14 mouse cellular contexts compared by ENCODE assay signal in the genomic region with DNA sequence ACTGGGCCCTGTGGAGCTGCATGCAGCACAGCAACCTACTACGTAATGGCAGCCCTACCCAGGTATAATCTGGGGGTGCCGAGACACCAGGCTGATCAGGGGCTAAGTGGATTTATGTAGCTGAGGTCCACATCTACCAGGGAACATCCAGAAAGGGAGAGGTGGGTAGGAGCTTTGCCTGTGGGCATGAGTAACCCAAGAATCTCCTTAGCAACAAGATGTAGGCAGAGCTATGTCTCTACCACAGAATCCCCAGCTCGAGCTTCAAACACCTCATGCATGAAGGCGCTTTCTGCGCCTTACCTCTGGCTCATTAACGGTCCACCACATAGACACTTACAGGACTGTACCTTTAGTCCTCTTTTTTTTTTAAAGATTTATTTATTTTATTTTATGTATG. TPM values are rescaled to one million over a fixed set of nuclear protein-coding genes. Genes with fewer than 3 reads are reported as not detected.
DNase-seq lines count a peak whose midpoint lies in the region; ATAC-seq and TF ChIP-seq lines count a peak whose summit lies in the region.
"Had no signal": no experiment of that assay in that cellular context is flagged by ENCODE, and none has a peak within 500 bp of the region (broad histone marks: within the 10 kb centered on the region; RNA-seq: fewer than 3 reads in every experiment).

No protein-coding gene starts in this region.

- H3K9ac ChIP-seq in forebrain, embryonic 12.5 days = no peak overlapping the region
- no peak overlapping the region for H3K9ac ChIP-seq in forebrain, embryonic 15.5 days (replicated peaks)
- H3K9ac ChIP-seq in kidney, embryonic 16.5 days (replicated peaks; ENCODE audit: low read length) = no peak overlapping the region; the same call in 1 of the 2 replicates
- peak overlapping the region; percentile 32 for H3K9ac ChIP-seq in embryonic facial prominence, embryonic 11.5 days (replicated peaks; ENCODE audit: low read length)
- no peak overlapping the region for H3K9ac ChIP-seq in limb, embryonic 14.5 days (ENCODE audit: low read depth, low read length, severe bottlenecking)
- H3K9ac ChIP-seq: liver, embryonic 13.5 days had no signal

- TF ChIP-seq POLR2A in limb, embryonic 14.5 days (IDR thresholded peaks at IDR 0.05; ENCODE audit: borderline replicate concordance, extremely low read depth, insufficient read depth, insufficient read length) = no peak

- H3K4me1 ChIP-seq in forebrain, embryonic 12.5 days = peaks cover 9% of the 10 kb centered on the region
- no peaks in the 10 kb centered on the region for H3K4me1 ChIP-seq in forebrain, embryonic 15.5 days
- H3K4me1 ChIP-seq in kidney, embryonic 16.5 days (ENCODE audit: insufficient read depth, low read length) = peaks cover 15% of the 10 kb centered on the region
- peaks cover 9% of the 10 kb centered on the region for H3K4me1 ChIP-seq in embryonic facial prominence, embryonic 11.5 days (ENCODE audit: control insufficient read depth, insufficient read depth, low read length)
- peaks cover 17% of the 10 kb centered on the region for H3K4me1 ChIP-seq in limb, embryonic 14.5 days (ENCODE audit: control insufficient read depth, insufficient read depth, low read length)

- 83% methylated on average over 6 of the region's 6 CpGs for WGBS in forebrain, embryonic 12.5 days
- WGBS in forebrain, embryonic 15.5 days = 89% methylated on average over 6 of the region's 6 CpGs
- WGBS in kidney, embryonic 16.5 days = 65% methylated on average over 6 of the region's 6 CpGs
- 82% methylated on average over 6 of the region's 6 CpGs for WGBS in embryonic facial prominence, embryonic 11.5 days
- 73% methylated on average over 6 of the region's 6 CpGs for WGBS in limb, embryonic 14.5 days

- no peaks in the 10 kb centered on the region for H3K9me3 ChIP-seq in forebrain, embryonic 12.5 days
- no peaks in the 10 kb centered on the region for H3K9me3 ChIP-seq in forebrain, embryonic 15.5 days
- H3K9me3 ChIP-seq in kidney, embryonic 16.5 days (ENCODE audit: low read length) = no peaks in the 10 kb centered on the region
- H3K9me3 ChIP-seq in embryonic facial prominence, embryonic 11.5 days (replicated peaks; ENCODE audit: control insufficient read depth, low read length) = no peaks in the 10 kb centered on the region
- no peaks in the 10 kb centered on the region for H3K9me3 ChIP-seq in limb, embryonic 14.5 days (ENCODE audit: control insufficient read depth, low read length)
- H3K9me3 ChIP-seq: liver, embryonic 13.5 days had no signal

- no peak for ATAC-seq in forebrain, embryonic 12.5 days (ENCODE audit: low FRiP score)
- ATAC-seq in forebrain, embryonic 15.5 days (replicated peaks) = no peak
- ATAC-seq in kidney, embryonic 16.5 days (ENCODE audit: low FRiP score, low TSS enrichment) = no peak; the same call in 1 of the 2 replicates
- 0 out of 2 replicates have a peak, but pooled peaks have one; percentile 20 for ATAC-seq in embryonic facial prominence, embryonic 11.5 days (replicated peaks; ENCODE audit: insufficient number of reproducible peaks, low FRiP score, low TSS enrichment, low read depth)
- ATAC-seq in limb, embryonic 14.5 days (ENCODE audit: low FRiP score, low read depth) = no peak

- H3K4me3 ChIP-seq in forebrain, embryonic 12.5 days (replicated peaks) = no peak overlapping the region
- H3K4me3 ChIP-seq in forebrain, embryonic 15.5 days = no peak overlapping the region
- no peak overlapping the region for H3K4me3 ChIP-seq in kidney, embryonic 16.5 days (ENCODE audit: low read length)
- H3K4me3 ChIP-seq in embryonic facial prominence, embryonic 11.5 days (ENCODE audit: low read depth, low read length) = no peak overlapping the region
- no peak overlapping the region for H3K4me3 ChIP-seq in limb, embryonic 14.5 days (replicated peaks; ENCODE audit: low read length)
- H3K4me3 ChIP-seq: gastrocnemius, adult 2 months; liver, embryonic 13.5 days had no signal

- no peaks in the 10 kb centered on the region for H3K27me3 ChIP-seq in forebrain, embryonic 12.5 days
- H3K27me3 ChIP-seq in forebrain, embryonic 15.5 days = no peaks in the 10 kb centered on the region
- H3K27me3 ChIP-seq in kidney, embryonic 16.5 days (ENCODE audit: insufficient read depth, low read length) = no peaks in the 10 kb centered on the region
- no peaks in the 10 kb centered on the region for H3K27me3 ChIP-seq in embryonic facial prominence, embryonic 11.5 days (ENCODE audit: control insufficient read depth, insufficient read depth, low read length)
- H3K27me3 ChIP-seq in limb, embryonic 14.5 days (ENCODE audit: control insufficient read depth, insufficient read depth, low read length) = no peaks in the 10 kb centered on the region
- H3K27me3 ChIP-seq: liver, embryonic 13.5 days had no signal

- no peak overlapping the region for H3K4me2 ChIP-seq in forebrain, embryonic 12.5 days
- no peak overlapping the region for H3K4me2 ChIP-seq in forebrain, embryonic 15.5 days (replicated peaks)
- H3K4me2 ChIP-seq in kidney, embryonic 16.5 days (replicated peaks; ENCODE audit: low read depth, low read length) = no peak overlapping the region
- no peak overlapping the region; the same call in 1 of the 2 replicates for H3K4me2 ChIP-seq in embryonic facial prominence, embryonic 11.5 days (ENCODE audit: low read depth, low read length)
- no peak overlapping the region for H3K4me2 ChIP-seq in limb, embryonic 14.5 days (replicated peaks; ENCODE audit: low read depth, low read length, severe bottlenecking)
- H3K4me2 ChIP-seq: liver, embryonic 13.5 days had no signal

- no peak for DNase-seq in kidney, adult 11 months
- DNase-seq in embryonic facial prominence, embryonic 11.5 days (ENCODE audit: low spot score) = no peak
- DNase-seq in limb, embryonic 14.5 days (ENCODE audit: low spot score) = no peak
- no peak for DNase-seq in thymus, adult 18-20 months
- DNase-seq in layer of hippocampus, adult 18-20 months (ENCODE audit: low spot score in 2 of 2) = no peak
- DNase-seq: adrenal gland, adult 8-10 months; cerebellum, adult 18-20 months; gastrocnemius, adult 2 months; layer of hippocampus, adult 9-11 months; liver, embryonic 13.5 days; spleen, adult 18-20 months had no signal

- H3K36me3 ChIP-seq in forebrain, embryonic 12.5 days (replicated peaks) = peaks cover 9% of the 10 kb centered on the region; the same call in 1 of the 2 replicates
- no peaks in the 10 kb centered on the region; the same call in 1 of the 2 replicates for H3K36me3 ChIP-seq in forebrain, embryonic 15.5 days
- peaks cover 13% of the 10 kb centered on the region for H3K36me3 ChIP-seq in kidney, embryonic 16.5 days (ENCODE audit: insufficient read depth, low read length)
- no peaks in the 10 kb centered on the region for H3K36me3 ChIP-seq in embryonic facial prominence, embryonic 11.5 days (replicated peaks; ENCODE audit: control insufficient read depth, insufficient read depth, low read depth, low read length)
- H3K36me3 ChIP-seq in limb, embryonic 14.5 days (ENCODE audit: control insufficient read depth, insufficient read depth, low read length) = peaks cover 16% of the 10 kb centered on the region
- H3K36me3 ChIP-seq: liver, embryonic 13.5 days had no signal

- H3K27ac ChIP-seq in forebrain, embryonic 12.5 days = peak overlapping the region; percentile 31; the same call in 1 of the 2 replicates
- no peak overlapping the region for H3K27ac ChIP-seq in forebrain, embryonic 15.5 days (replicated peaks)
- H3K27ac ChIP-seq in kidney, embryonic 16.5 days (ENCODE audit: low read length) = peak overlapping the region; percentile 41; the same call in 1 of the 2 replicates
- H3K27ac ChIP-seq in embryonic facial prominence, embryonic 11.5 days (replicated peaks; ENCODE audit: low read depth, low read length) = peak overlapping the region; percentile 65
- peak overlapping the region; percentile 67 for H3K27ac ChIP-seq in limb, embryonic 14.5 days (replicated peaks; ENCODE audit: low read depth, low read length)
- H3K27ac ChIP-seq: gastrocnemius, adult 2 months; liver, embryonic 13.5 days had no signal

RNA-seq across cellular contexts. Expression of a gene that starts 34.0 kb away (rescaled TPM):
- polyA plus RNA-seq in forebrain, embryonic 12.5 days (2016; fragmentation: Nextera tagmentation; extraction: Ambion mirVana) = 55.3 and 56.4 TPM in 2 replicates
- polyA plus RNA-seq in forebrain, embryonic 15.5 days (2015; fragmentation: Nextera tagmentation; extraction: Ambion mirVana) = 32.1 and 33.0 TPM in 2 replicates
- polyA plus RNA-seq in kidney, embryonic 16.5 days (2015; fragmentation: Nextera tagmentation; extraction: Ambion mirVana) = 153 and 157 TPM in 2 replicates
- 25.7 and 34.5 TPM in 2 replicates for polyA plus RNA-seq in embryonic facial prominence, embryonic 11.5 days (2014; fragmentation: Nextera tagmentation; extraction: Ambion mirVana)
- polyA plus RNA-seq in limb, embryonic 14.5 days (2012; rRNA removed) = 89.4 and 116 TPM in 2 replicates
- 73.8 and 84.6 TPM in 2 replicates for polyA plus RNA-seq in limb, embryonic 14.5 days (2014; fragmentation: Nextera tagmentation; extraction: Ambion mirVana)
- total RNA-seq in layer of hippocampus, adult 18-20 months (2021) = 1 to 10 TPM; 8.0 to 9.0 TPM

RNA-seq across cellular contexts. Expression of a gene that starts 39.4 kb away (rescaled TPM):
- 5.0 TPM in 2 replicates for polyA plus RNA-seq in forebrain, embryonic 12.5 days (2016; fragmentation: Nextera tagmentation; extraction: Ambion mirVana)
- 3.3 and 5.4 TPM in 2 replicates for polyA plus RNA-seq in forebrain, embryonic 15.5 days (2015; fragmentation: Nextera tagmentation; extraction: Ambion mirVana)
- polyA plus RNA-seq in kidney, embryonic 16.5 days (2015; fragmentation: Nextera tagmentation; extraction: Ambion mirVana) = 8.2 and 9.3 TPM in 2 replicates
- polyA plus RNA-seq in embryonic facial prominence, embryonic 11.5 days (2014; fragmentation: Nextera tagmentation; extraction: Ambion mirVana) = 6.4 and 11.1 TPM in 2 replicates
- 87.2 and 129 TPM in 2 replicates for polyA plus RNA-seq in limb, embryonic 14.5 days (2012; rRNA removed)
- 9.6 and 10.2 TPM in 2 replicates for polyA plus RNA-seq in limb, embryonic 14.5 days (2014; fragmentation: Nextera tagmentation; extraction: Ambion mirVana)
- 10 to 100 TPM; 80.8 to 89.0 TPM for total RNA-seq in layer of hippocampus, adult 18-20 months (2021)

RNA-seq across cellular contexts. Expression of a gene that starts 49.1 kb away (rescaled TPM):
- 9.8 and 11.3 TPM in 2 replicates for polyA plus RNA-seq in forebrain, embryonic 12.5 days (2016; fragmentation: Nextera tagmentation; extraction: Ambion mirVana)
- 16.8 and 17.4 TPM in 2 replicates for polyA plus RNA-seq in forebrain, embryonic 15.5 days (2015; fragmentation: Nextera tagmentation; extraction: Ambion mirVana)
- polyA plus RNA-seq in kidney, embryonic 16.5 days (2015; fragmentation: Nextera tagmentation; extraction: Ambion mirVana) = 6.5 TPM in 2 replicates
- 3.5 and 3.7 TPM in 2 replicates for polyA plus RNA-seq in embryonic facial prominence, embryonic 11.5 days (2014; fragmentation: Nextera tagmentation; extraction: Ambion mirVana)
- 21.1 and 25.3 TPM in 2 replicates for polyA plus RNA-seq in limb, embryonic 14.5 days (2012; rRNA removed)
- polyA plus RNA-seq in limb, embryonic 14.5 days (2014; fragmentation: Nextera tagmentation; extraction: Ambion mirVana) = 6.9 and 8.2 TPM in 2 replicates
- 10 to 100 TPM; 61.8 to 66.4 TPM for total RNA-seq in layer of hippocampus, adult 18-20 months (2021)

RNA-seq across cellular contexts. Expression of a gene that starts 50.5 kb away (rescaled TPM):
- polyA plus RNA-seq in forebrain, embryonic 12.5 days (2016; fragmentation: Nextera tagmentation; extraction: Ambion mirVana) = 39.0 and 42.5 TPM in 2 replicates
- 41.4 and 45.1 TPM in 2 replicates for polyA plus RNA-seq in forebrain, embryonic 15.5 days (2015; fragmentation: Nextera tagmentation; extraction: Ambion mirVana)
- polyA plus RNA-seq in kidney, embryonic 16.5 days (2015; fragmentation: Nextera tagmentation; extraction: Ambion mirVana) = 49.7 and 58.0 TPM in 2 replicates
- 17.7 and 22.5 TPM in 2 replicates for polyA plus RNA-seq in embryonic facial prominence, embryonic 11.5 days (2014; fragmentation: Nextera tagmentation; extraction: Ambion mirVana)
- polyA plus RNA-seq in limb, embryonic 14.5 days (2012; rRNA removed) = 19.5 and 20.4 TPM in 2 replicates
- 19.3 and 21.5 TPM in 2 replicates for polyA plus RNA-seq in limb, embryonic 14.5 days (2014; fragmentation: Nextera tagmentation; extraction: Ambion mirVana)
- 10 to 100 TPM; 22.4 to 22.6 TPM for total RNA-seq in layer of hippocampus, adult 18-20 months (2021)

RNA-seq across cellular contexts. Expression of a gene that starts 50.7 kb away (rescaled TPM):
- polyA plus RNA-seq in forebrain, embryonic 12.5 days (2016; fragmentation: Nextera tagmentation; extraction: Ambion mirVana) = 76.6 and 102 TPM in 2 replicates
- polyA plus RNA-seq in forebrain, embryonic 15.5 days (2015; fragmentation: Nextera tagmentation; extraction: Ambion mirVana) = 73.7 and 81.9 TPM in 2 replicates
- 118 and 123 TPM in 2 replicates for polyA plus RNA-seq in kidney, embryonic 16.5 days (2015; fragmentation: Nextera tagmentation; extraction: Ambion mirVana)
- 114 and 117 TPM in 2 replicates for polyA plus RNA-seq in embryonic facial prominence, embryonic 11.5 days (2014; fragmentation: Nextera tagmentation; extraction: Ambion mirVana)
- polyA plus RNA-seq in limb, embryonic 14.5 days (2012; rRNA removed) = 68.0 and 91.1 TPM in 2 replicates
- 103 and 113 TPM in 2 replicates for polyA plus RNA-seq in limb, embryonic 14.5 days (2014; fragmentation: Nextera tagmentation; extraction: Ambion mirVana)
- 10 to 100 TPM; 53.1 to 60.7 TPM for total RNA-seq in layer of hippocampus, adult 18-20 months (2021)
